Mouse (Mus musculus) frontal cortex, adult (tissue): ENCODE data around the gene Pced1b.
"Not testable (repeated sequence)": the region's sequence is repeated elsewhere in the genome, so short reads cannot be mapped to it uniquely, and the experiment has no call there.

ENCODE experiments used
- ATAC-seq: cut with Nextera tagmentation; 2 replicates; pipeline ENCODE4 v1.9.2; 2017; ENCODE audit warnings: mild to moderate bottlenecking, moderate library complexity, mixed read lengths; ENCODE audit not compliant: low TSS enrichment

Pced1b gene

DNA sequence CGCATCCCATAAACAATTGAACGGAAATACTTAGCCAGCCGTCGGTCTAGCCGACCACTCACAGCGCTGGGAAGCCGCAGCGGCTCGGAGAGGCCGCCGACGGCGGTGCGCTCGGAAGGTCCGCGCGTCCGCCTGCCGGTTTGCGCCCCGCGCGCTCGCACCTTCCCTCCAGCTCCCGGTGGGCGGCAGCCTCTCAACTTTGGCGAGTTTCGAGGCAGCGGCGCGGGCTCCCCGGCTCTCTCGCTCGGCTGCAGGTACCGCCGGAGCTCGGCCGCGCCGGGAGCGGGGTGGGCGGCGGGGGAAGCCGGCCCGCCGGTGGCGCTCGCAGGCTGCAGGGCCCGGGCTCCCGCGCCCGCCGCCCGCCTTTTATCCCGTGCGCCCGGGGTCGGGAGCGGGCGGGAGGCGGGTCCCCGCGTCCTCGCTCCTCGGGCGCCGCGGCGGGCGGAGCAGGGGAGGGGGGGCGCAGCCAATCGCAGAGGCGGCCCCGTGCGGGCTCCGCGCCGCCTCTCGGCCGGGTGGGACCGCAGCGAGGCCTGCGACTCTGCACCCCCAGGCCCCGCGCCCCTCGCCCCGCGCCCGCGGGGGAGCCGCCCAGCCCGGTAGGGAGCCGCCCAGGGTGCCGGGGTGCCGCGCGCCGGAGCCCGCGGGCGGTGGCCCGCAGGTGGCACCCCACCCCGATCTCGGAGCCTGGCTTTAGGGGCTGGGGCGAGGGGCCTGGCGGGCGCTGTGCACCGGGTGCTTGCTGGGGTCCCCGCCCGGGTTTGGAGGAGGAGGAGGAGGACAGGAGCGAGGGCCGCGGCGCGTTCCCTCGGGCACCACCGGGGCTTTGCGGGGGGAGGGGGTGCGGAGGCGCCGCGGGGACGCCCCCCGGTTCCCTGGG is at the start of gene Pced1b, which contains the start of gene Amigo2:
Gene Pced1b (plus strand): TSS at position 197 of the 880 bp plus-strand sequence.
Gene Amigo2 (minus strand): TSS at position 377 of the 880 bp plus-strand sequence.
- ATAC-seq, result peak; percentile 71

DNA sequence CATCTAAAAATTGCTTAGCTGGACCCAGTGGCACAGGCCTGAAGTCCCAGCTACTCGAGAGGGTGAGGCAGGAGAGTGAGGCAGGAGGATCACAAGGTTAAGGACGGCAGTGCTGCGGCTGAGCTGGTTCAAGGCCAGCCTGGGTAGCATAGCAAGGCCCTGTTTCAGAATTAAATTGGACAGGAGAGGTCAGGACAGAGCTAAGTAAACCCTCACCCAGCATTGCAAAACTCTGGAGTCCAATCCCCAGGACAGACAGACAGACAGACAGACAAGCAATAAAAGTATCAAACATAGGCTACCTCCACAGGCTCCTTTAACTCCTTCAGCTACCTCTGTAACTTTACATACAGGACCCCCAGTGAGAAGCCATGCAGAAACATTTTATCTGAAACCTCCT is 42.0 kb upstream of the Pced1b start:
- ATAC-seq, result no peak

DNA sequence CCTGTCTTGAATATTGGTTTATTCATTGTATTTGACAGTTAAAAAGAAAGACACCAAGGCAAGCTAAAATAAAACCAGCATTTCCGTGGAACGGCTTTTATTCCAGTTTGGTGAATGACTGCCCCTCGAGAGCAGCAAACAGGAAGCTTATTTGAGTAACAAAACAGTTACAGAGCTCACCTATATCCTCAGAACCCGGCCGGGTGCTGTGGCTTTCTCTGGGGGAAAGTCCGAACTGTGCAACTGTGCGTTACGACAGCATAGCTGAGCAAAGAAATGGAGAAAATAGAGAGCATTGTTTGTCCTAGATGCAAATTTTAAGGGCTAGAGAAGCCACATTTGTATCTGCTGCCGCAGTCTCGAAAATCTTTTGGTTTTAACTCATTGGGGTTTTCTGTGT is 41.1 kb upstream of the Pced1b start:
- no peak for ATAC-seq

DNA sequence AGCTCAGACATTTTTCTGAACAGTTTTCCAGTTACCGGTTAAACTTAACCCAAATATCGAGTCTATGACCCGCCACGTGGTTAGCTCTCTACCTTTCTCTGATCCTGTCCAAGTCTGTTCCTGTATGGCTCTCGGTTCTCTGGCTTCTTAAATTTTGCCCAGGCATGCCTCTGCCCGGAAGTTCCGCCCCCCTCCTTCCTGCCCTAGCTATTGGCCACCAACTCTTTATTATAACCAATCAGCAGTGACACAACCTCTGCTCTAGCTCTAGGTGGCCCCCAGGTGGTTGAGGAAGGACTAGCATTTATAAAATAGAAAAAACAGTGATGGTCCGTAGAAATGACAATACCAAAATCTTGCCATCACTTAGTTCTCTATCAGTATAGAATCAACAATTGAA is 40.4 kb upstream of the Pced1b start:
- ATAC-seq, result no peak

DNA sequence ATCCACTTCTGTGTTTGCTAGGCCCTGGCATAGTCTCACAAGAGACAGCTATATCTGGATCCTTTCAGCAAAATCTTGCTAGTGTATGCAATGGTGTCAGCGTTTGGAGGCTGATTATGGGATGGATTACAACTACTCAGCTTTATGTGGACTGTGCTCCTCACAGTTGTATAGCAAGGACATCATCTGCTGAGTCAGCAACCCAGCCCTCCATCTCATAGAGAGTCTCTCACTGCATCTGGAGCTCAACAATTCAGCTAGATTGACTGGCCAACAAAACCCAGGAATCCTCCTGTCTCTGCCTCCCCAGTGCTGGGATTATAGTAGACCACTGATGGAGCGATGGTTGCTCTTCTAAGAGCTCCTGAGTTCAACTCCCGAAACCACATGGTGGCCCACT is 37.2 kb upstream of the Pced1b start:
- ATAC-seq, result not testable (repeated sequence)

DNA sequence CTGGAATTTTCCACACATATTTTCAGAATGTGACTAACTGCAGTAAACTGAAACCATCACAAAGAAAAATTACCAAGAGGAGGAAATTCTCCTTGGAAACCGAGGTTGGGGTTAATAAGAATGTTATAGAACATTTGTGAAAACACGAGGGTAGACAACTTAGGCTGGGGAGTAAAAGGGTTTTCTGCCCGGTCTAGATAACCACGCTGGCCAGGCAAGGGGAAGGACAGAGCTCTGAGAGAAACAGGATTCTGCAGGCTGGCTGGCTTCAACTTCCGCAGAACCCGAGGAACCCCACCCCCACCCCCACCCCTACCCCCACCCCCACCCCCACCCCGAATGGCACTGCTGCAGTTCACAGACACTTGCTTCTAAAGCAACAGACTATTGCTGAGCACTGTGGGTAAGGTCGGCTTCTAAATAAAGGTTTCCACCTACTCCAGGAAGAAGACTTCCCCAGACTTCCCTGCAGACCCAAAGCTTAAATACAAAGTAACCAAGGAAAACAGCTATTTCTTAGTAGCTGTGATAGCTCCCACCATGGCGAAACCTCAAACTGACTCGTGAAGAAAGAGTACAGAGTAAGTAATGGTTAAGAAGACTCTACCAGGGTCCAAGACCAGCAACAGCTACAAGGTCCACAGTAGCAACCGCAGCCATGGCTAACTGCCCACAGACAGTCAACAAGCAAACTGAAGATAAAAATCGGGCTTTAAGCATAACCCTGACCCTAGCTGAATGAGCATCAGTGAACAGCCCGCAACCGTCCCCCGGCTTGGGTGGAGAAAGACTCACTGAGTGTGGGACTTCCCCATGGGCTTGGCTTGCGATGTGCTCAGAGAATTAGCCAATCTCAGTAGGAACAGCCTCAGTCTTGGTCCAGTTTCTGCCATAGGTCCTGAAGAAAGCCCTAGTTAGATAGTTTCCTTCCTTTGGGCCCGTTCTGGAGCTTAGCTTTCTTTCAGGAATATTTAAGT is 34.1 kb upstream of the Pced1b start:
- ATAC-seq, result no peak

DNA sequence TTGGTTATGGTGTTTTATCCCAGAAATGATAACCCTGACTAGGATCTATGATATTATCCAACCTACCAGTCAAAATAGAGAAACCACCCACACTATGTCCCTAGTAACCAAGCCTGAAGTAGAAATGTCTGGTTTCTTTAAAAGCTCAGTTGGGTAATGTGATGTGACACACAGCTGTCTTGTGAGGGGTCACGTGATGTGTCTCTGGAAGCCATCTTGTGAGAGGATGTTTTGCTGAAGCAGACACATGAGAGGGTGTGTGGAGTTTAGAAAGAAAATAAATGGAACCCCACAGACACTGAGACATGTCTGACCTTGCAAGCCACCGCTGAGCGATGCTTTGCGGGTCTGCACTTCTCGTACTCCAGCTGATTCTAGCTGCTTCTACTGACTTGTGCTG is 30.1 kb upstream of the Pced1b start:
- no peak for ATAC-seq

DNA sequence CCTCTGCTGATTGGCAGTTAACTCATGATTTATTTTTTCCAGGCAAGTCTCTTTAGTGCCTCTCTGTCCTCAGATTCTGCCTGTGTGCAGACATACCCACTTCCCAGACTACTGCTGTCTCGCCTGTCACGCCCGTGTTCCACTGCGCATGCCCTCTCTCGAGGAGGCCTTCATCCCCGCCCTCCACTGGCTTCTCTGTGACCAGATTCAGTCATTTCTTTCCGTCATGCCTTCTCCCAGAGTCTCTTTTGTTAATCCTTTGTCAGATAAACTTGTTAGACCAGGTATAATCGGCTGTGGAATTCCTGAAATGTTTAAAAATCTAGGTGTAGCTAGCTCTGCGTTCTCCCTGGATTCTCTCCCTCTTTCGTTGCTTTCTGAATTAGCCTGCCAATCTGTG is 23.5 kb upstream of the Pced1b start:
- ATAC-seq, result no peak

DNA sequence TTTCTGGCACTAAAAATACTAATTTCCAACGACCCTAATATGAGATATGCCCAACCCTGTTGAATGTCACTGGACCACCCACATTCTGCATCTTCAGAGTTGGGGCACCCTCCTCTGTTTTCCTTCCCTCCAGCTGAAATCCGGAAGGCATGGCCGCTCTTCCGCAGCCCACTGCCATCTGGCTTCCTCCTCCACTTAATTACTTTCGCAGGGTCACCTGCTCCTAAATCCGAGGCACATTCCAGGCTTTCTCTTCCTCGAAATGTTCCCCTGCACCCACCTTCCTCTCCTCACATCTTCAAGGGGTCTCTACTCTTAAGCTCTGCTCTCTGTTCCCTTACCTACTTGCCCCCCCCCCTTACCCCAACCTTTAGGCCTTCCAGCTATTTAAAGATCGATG is 22.9 kb upstream of the Pced1b start:
- no peak for ATAC-seq

DNA sequence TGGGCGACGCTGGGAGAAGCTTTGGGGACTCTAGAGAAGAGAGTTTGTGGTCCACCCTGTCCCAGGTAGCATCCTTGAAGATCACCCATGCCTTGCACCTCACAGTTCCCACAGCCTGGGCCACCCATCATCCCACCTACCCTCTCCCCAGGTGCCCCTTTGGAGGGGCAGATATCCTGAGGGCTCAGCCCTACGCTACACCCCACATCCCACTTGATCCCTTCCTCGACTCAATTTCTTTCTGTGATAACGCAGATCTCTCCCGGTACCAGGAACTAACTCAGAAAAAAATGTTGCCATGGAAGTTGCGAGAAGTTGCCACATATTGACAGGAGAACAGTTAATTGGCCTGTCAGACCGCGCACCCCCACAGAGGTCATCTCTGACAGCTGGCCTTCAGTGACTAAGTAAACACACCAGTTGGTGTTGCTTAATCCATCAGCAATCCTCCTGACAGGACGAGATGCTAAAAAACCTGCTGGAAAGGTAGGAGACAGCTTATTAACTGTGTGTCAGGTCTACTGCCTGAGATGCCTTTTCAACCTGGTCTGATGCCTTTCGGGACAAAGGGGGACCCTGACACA is 17.3 kb upstream of the Pced1b start:
- no peak for ATAC-seq

DNA sequence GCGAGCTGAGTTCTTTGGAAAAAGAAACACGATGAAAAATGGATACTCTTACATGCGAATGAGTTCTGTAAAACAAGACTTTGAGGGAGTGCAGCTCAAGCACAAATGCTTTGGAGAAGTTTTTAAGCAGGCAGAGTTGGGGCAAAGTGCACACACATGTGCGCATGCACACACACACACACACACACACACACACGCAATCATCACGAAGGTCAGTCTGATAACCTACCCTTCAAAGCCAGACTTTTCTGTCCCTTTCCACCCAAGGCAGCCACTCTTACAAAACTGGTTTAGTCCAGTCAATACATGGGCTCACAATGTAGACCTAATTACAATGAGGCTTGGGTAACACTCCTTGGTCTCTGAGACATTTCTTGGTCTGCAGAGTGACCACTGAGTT is 12.8 kb upstream of the Pced1b start:
- no peak for ATAC-seq

DNA sequence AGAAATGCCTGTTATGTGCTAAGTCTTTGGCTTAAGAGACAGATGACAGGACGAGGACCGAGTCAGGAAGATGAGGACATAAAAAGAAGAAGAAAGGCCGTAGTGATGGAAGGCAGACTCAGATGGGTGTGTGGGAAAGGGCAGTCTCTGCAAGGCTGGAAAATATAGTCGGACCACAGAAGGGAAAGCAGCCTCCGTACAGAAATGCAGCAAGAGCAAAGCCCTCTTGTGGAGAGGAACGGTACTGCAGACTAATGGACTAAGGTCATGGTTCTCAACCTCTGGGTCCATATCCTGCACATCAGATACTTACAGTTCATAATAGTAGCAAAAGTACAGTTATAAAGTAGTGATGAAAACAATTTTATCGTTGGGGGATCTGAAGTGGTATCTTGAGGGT is 11.7 kb upstream of the Pced1b start:
- ATAC-seq, result no peak

DNA sequence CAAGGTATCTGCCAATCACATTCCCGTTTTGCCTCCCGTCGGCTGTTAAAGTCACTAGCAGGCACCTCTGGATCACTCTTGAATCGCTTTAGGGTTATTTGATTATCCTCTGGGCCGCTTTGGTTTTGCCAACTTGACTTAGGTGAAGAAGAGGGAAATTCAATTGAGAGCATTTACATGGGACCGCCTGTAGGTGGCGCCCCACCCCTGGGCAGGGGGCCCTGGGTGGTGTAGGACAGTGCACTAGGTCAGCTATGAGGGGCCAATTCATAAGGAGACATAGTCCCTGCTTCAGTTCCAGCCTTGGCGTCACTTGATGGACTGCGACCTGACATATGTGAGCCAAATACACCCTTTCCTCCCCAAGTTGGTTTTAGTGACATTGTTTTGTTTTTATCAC is 10.0 kb upstream of the Pced1b start:
- ATAC-seq, result no peak

DNA sequence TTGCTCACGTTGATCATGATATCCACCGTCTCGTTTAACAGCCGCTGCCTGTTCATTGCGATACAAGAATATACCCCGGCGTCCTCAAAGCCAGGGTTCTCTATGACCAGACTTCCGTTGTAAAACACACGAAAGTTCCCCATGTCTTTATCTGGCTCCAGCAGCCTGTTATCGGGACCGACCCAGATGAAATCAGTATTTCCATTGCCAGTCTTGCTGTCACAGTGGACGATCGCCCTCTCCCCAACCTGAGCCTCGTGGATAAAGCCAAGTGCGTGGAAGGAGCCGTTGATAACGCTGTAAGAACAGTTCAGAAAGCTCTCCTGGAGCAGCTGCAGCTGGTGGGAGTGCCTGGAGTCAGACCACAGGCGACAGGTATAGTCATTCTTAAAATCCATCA is 1.5 kb upstream of the Pced1b start:
- ATAC-seq, result no peak

DNA sequence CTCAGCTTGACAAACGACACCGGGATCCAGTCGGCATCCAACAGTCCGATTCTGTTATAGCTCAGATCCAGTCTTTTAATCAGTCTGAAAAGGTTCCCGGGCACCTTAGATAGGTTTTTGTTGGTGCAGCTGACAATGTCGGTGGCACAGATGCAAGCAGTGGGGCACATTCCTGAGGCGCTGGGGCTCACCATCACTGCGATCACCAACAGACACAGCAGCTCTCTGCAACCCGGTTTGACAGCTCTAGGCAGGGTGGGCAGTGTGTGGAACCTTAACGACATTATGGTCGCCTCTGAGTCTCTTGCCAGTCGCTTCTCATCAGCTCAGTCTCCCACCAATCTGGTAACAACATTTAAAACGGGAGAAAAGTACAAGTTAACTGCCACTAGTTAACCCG is 651 bp upstream of the Pced1b start:
- no peak for ATAC-seq

DNA sequence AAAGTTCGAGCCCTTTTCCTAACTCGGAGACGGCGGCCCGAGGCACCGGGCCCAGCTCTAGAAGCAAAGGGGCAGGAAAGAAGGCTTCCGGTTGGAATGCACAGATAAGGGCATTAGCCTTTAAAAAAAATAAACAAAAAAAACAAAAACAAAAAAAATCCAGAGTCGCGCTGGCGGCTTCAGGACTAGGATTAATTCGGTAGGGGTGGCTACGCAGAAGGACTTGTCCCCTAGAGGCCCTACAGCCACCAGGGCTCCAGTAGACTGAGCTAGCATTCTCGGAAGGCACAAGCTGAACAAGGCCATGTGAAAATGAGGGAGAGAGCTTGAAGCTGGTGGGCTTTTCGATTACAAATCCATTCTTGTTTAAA is 869 bp downstream of the Pced1b start:
- ATAC-seq, result no peak

DNA sequence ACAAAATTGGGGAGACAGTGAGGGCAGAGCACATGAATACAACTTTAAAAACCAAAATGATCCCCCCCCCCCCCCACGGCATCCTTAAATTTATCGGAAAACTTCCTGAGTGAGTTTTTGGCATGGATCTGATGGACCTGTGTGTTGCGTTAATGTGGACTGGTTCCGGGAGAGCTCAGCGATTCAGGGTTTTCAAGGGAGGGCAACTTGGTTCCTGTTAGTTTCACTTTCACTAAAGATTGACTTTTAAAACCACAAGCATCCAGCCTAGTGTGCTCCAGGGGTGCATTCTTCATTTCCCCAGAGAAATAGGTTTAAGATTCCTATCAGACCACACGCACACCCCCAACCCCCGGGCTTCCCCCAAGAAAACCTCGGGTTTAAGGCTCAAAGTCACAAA is 1.4 kb downstream of the Pced1b start:
- ATAC-seq, result no peak

DNA sequence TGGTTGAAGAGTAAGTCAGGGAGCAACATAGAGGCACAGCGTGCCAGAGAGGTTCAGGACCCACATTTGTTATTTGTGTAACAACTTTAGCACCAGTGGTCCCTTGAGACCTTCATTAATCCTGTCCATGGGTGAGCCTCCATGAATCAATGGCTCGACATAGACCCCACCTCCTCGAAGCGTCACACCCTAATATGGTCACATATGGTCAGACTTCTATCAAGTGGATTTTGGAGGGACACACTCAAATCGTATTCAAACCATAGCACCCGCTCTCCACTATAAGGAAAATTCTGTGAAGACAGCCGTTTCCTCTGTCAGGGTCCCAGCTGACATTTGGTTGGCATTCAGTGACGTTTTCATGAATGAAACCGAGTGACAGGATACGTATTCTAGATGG is 2.4 kb downstream of the Pced1b start:
- ATAC-seq, result no peak

DNA sequence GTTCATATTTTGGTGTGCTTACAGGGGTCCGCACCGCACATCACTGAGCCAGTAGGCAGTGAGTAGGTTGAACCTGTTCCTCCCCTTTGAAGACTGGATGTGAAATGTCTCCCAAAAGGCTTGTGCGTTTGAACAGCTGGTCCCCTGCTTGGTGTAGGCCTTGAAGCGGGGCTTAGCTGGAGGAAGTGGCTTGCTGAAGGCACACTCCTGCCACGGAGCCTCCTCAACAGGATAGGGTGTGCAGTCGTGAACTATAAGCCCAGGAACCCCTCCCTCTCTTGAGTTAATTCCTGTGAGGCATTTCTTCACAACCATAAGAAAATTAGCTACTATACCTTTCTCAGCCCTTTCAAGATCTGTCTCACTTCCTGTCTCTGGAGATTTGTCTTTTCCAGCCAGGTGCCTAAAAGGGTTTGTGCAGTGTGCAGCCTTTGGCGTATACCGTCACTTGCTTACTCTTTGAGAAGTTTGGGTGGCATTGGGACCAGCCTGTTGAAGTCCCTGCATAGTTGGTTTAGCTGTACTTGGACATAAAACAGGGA is 5.7 kb downstream of the Pced1b start:
- ATAC-seq, result no peak

DNA sequence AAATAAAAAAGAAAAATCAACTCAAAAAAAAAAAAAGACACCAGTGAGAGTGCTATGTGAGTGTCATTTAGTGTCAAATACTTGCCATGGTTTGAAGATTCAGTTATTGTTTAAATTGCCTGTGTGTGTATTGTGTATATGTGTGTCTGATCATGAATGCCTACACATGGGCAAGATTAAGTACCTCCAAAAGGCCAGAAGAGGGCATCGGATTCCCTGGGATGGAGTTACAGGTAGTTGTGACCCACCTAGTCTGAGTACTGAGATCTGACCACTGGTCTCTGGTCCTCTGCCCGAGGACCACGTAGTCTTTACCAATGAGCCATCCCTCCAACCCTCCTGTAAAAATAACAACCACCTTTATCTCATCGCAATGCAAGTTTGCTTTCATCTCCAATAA is 7.5 kb downstream of the Pced1b start:
- no peak for ATAC-seq

DNA sequence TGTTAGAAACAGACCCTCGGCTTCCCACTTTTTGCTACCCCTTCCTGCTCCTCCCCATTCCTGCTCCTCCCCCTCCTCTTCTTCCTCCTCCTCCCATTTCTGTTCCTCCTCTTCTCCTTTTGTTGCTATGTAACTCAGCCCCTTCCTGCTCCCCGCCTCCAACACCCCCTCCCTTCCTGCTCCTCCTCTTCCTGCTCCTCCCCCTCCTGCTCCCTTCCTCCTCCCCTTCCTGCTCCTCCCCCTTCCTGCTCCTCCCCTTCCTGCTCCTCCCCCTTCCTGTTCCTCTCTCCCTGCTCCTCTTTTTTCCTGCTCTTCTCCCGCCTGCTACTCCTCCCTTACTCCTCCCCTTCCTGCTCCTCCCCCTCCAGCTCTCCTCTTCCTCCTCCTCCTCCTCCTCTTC is 8.9 kb downstream of the Pced1b start:
- no peak for ATAC-seq

DNA sequence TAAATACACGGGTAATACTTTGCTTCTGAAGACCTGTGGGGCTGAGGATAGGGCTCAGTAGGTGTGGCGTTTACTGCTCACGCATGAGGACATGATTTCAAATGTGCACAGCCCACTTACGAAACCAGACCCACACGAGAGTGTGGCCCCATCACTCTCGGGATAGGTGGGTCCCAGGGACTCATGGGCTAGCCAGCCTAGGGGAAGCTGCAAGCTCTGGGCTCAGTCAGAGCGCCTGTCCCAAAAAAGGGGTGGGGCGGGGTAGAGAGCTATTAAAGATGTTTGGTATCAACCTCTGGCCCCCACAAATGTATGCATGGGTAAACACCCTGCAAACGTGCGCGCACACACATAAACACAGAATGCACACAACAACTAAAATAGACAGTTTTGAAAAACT is 9.5 kb downstream of the Pced1b start:
- ATAC-seq, result no peak
